Mouse (Mus musculus) MEL (cell line): ENCODE measurements around the gene Scd4. TPM values are rescaled to one million over a fixed set of nuclear protein-coding genes. Genes with fewer than 3 reads are reported as not detected.
A peak's percentile ranks its signal among the peaks of the same experiment; 100 is the strongest.

ENCODE experiments used
- DNase-seq: peaks from one replicate; pipeline ENCODE4 v3.0.0; 2011; ENCODE audit warnings: low read depth, low spot score
- H3K27ac ChIP-seq: 2 replicates; pipeline ENCODE4 v1.5.1; 2012; ENCODE audit warnings: low read depth, mild to moderate bottlenecking, control low read depth, low read length, moderate library complexity; ENCODE audit not compliant: control insufficient read depth
- H3K27me3 ChIP-seq, 2 experiments: fragments of 150-350 bp in 1 of 2; sonication (generic) in 1 of 2; 2 replicates each; pipeline ENCODE4 v1.6.1; 2012; ENCODE audit warnings: low read length in 2 of 2, mild to moderate bottlenecking in 2 of 2, improper control_type of control experiment in 1 of 2, moderate library complexity in 1 of 2; ENCODE audit not compliant: insufficient read depth in 2 of 2, control insufficient read depth in 1 of 2
- H3K36me3 ChIP-seq, 2 experiments: 2 replicates each; pipeline ENCODE4 v1.6.1; 2012 to 2014; ENCODE audit warnings: low read length in 2 of 2, improper control_type of control experiment in 1 of 2, inconsistent platforms in 1 of 2, mild to moderate bottlenecking in 1 of 2; ENCODE audit not compliant: insufficient read depth in 2 of 2, control insufficient read depth in 1 of 2
- H3K4me1 ChIP-seq, 2 experiments: fragments of 150-350 bp in 1 of 2; sonication (generic) in 1 of 2; 2 replicates each; pipeline ENCODE4 v1.6.1; 2012; ENCODE audit warnings: low read length in 2 of 2, improper control_type of control experiment in 1 of 2, mild to moderate bottlenecking in 1 of 2; ENCODE audit not compliant: insufficient read depth in 2 of 2, control insufficient read depth in 1 of 2
- H3K4me3 ChIP-seq, 2 experiments: fragments of 150-350 bp in 1 of 2; sonication (generic) in 1 of 2; 2 replicates each; pipeline ENCODE4 v1.5.1; 2012; ENCODE audit warnings: low read depth in 2 of 2, low read length in 2 of 2, mild to moderate bottlenecking in 2 of 2, moderate library complexity in 2 of 2, control low read depth in 1 of 2, improper control_type of control experiment in 1 of 2; ENCODE audit not compliant: control insufficient read depth in 1 of 2, insufficient read depth in 1 of 2
- H3K79me2 ChIP-seq: 2 replicates; pipeline ENCODE4 v1.6.1; 2012; ENCODE audit warnings: mild to moderate bottlenecking, low read length, moderate library complexity; ENCODE audit not compliant: control insufficient read depth, poor library complexity, insufficient read depth
- H3K9ac ChIP-seq: 2 replicates; pipeline ENCODE4 v1.6.1; 2012; ENCODE audit warnings: low read depth, mild to moderate bottlenecking, control low read depth, low read length, moderate library complexity; ENCODE audit not compliant: control insufficient read depth, poor library complexity, severe bottlenecking
- H3K9me3 ChIP-seq: fragments of 150-350 bp; sonication (generic); replicated peaks from 2 replicates; pipeline ENCODE4 v1.6.1; 2012; ENCODE audit warnings: mild to moderate bottlenecking, low read length, improper control_type of control experiment, moderate library complexity; ENCODE audit not compliant: insufficient read depth
- BHLHE40 ChIP-seq: IDR thresholded peaks from 2 replicates; pipeline ENCODE4 v1.6.1; 2012; ENCODE audit warnings: low read depth, mild to moderate bottlenecking, inconsistent platforms, low read length, improper control_type of control experiment, borderline replicate concordance
- CHD2 ChIP-seq: IDR thresholded peaks from 2 replicates; pipeline ENCODE4 v1.6.1; 2011; ENCODE audit warnings: low read length, improper control_type of control experiment
- CTCF ChIP-seq, 3 experiments: IDR thresholded peaks in 2 of 3; conservative IDR thresholded peaks in 1 of 3; 2 replicates each; pipeline ENCODE4 v1.5.1; 2011 to 2012; ENCODE audit warnings: low read length in 3 of 3, low read depth in 2 of 3, mild to moderate bottlenecking in 2 of 3, improper control_type of control experiment in 1 of 3, inconsistent platforms in 1 of 3, mixed read lengths in 1 of 3, moderate library complexity in 1 of 3; ENCODE audit not compliant: control insufficient read depth in 1 of 3, insufficient read depth in 1 of 3, poor library complexity in 1 of 3, severe bottlenecking in 1 of 3
- ELF1 ChIP-seq: IDR thresholded peaks from 2 replicates; pipeline ENCODE4 v1.6.1; 2014; ENCODE audit warnings: low read depth, mild to moderate bottlenecking, inconsistent platforms, low read length, improper control_type of control experiment, moderate library complexity
- EP300 ChIP-seq, 2 experiments: IDR thresholded peaks; 2 replicates each; pipeline ENCODE4 v1.6.1; 2011; ENCODE audit warnings: improper control_type of control experiment in 2 of 2, low read length in 2 of 2, low read depth in 1 of 2, mild to moderate bottlenecking in 1 of 2
- ETS1 ChIP-seq: IDR thresholded peaks from 2 replicates; pipeline ENCODE4 v1.6.1; 2012; ENCODE audit warnings: low read depth, mild to moderate bottlenecking, inconsistent platforms, low read length, improper control_type of control experiment, moderate library complexity
- GATA1 ChIP-seq: IDR thresholded peaks from 2 replicates; pipeline ENCODE4 v1.6.1; 2011; ENCODE audit warnings: low read depth, low read length, improper control_type of control experiment
- HCFC1 ChIP-seq: IDR thresholded peaks from 2 replicates; pipeline ENCODE4 v1.6.1; 2012; ENCODE audit warnings: low read depth, mild to moderate bottlenecking, inconsistent platforms, low read length, improper control_type of control experiment, moderate library complexity
- JUND ChIP-seq: IDR thresholded peaks from 2 replicates; pipeline ENCODE4 v1.6.1; 2011; ENCODE audit warnings: low read depth, mild to moderate bottlenecking, improper control_type of control experiment, low read length
- KAT2A ChIP-seq: conservative IDR thresholded peaks from 2 replicates; pipeline ENCODE4 v1.6.1; 2012; ENCODE audit warnings: low read depth, low read length, improper control_type of control experiment, inconsistent platforms
- MAZ ChIP-seq: IDR thresholded peaks from 2 replicates; pipeline ENCODE4 v1.6.1; 2012; ENCODE audit warnings: low read depth, mild to moderate bottlenecking, inconsistent platforms, low read length, improper control_type of control experiment
- MXI1 ChIP-seq: IDR thresholded peaks from 2 replicates; pipeline ENCODE4 v1.6.1; 2011; ENCODE audit warnings: mild to moderate bottlenecking, low read depth, low read length, improper control_type of control experiment
- MYB ChIP-seq: IDR thresholded peaks from 2 replicates; pipeline ENCODE4 v1.6.1; 2011; ENCODE audit warnings: mild to moderate bottlenecking, low read depth, low read length, improper control_type of control experiment
- NRF1 ChIP-seq: IDR thresholded peaks from 2 replicates; pipeline ENCODE4 v1.6.1; 2014; ENCODE audit warnings: low read depth, mild to moderate bottlenecking, inconsistent platforms, low read length, improper control_type of control experiment, moderate library complexity; ENCODE audit not compliant: poor library complexity, insufficient read depth, severe bottlenecking
- POLR2AphosphoS5 ChIP-seq: IDR thresholded peaks from 2 replicates; pipeline ENCODE4 v1.6.1; 2012; ENCODE audit warnings: low read depth, borderline replicate concordance, mild to moderate bottlenecking, inconsistent platforms, low read length, moderate library complexity, mixed read lengths
- RAD21 ChIP-seq: IDR thresholded peaks from 2 replicates; pipeline ENCODE4 v1.6.1; 2011; ENCODE audit warnings: mild to moderate bottlenecking, low read depth, low read length, improper control_type of control experiment
- RCOR1 ChIP-seq: IDR thresholded peaks from 2 replicates; pipeline ENCODE4 v1.6.1; 2012; ENCODE audit warnings: low read depth, mild to moderate bottlenecking, inconsistent platforms, low read length, improper control_type of control experiment
- SIN3A ChIP-seq: IDR thresholded peaks from 2 replicates; pipeline ENCODE4 v1.6.1; 2012; ENCODE audit warnings: low read length, improper control_type of control experiment, inconsistent platforms
- SMC3 ChIP-seq: IDR thresholded peaks from 2 replicates; pipeline ENCODE4 v1.6.1; 2011; ENCODE audit warnings: low read depth, low read length, improper control_type of control experiment
- TAL1 ChIP-seq: IDR thresholded peaks from 2 replicates; pipeline ENCODE4 v1.6.1; 2012; ENCODE audit warnings: mild to moderate bottlenecking, inconsistent platforms, low read length, moderate library complexity, mixed read lengths
- TBP ChIP-seq: IDR thresholded peaks from 2 replicates; pipeline ENCODE4 v1.8.0; 2011; ENCODE audit warnings: low read depth, low read length, improper control_type of control experiment
- TCF12 ChIP-seq: IDR thresholded peaks from 2 replicates; pipeline ENCODE4 v1.6.1; 2014; ENCODE audit warnings: low read depth, mild to moderate bottlenecking, inconsistent platforms, low read length, improper control_type of control experiment, moderate library complexity
- UBTF ChIP-seq: IDR thresholded peaks from 2 replicates; pipeline ENCODE4 v1.6.1; 2012; ENCODE audit warnings: low read depth, mild to moderate bottlenecking, inconsistent platforms, low read length, improper control_type of control experiment, moderate library complexity, borderline replicate concordance; ENCODE audit not compliant: insufficient read depth
- USF1 ChIP-seq: IDR thresholded peaks from 2 replicates; pipeline ENCODE4 v1.6.1; 2014; ENCODE audit warnings: low read depth, mild to moderate bottlenecking, inconsistent platforms, low read length, improper control_type of control experiment, moderate library complexity
- USF2 ChIP-seq, 2 experiments: IDR thresholded peaks; 2 replicates each; pipeline ENCODE4 v1.6.1; 2011 to 2012; ENCODE audit warnings: improper control_type of control experiment in 2 of 2, low read length in 2 of 2, borderline replicate concordance in 1 of 2, inconsistent platforms in 1 of 2, low read depth in 1 of 2, mild to moderate bottlenecking in 1 of 2; ENCODE audit not compliant: insufficient read depth in 1 of 2
- ZC3H11A ChIP-seq: IDR thresholded peaks from 2 replicates; pipeline ENCODE4 v1.6.1; 2012; ENCODE audit warnings: low read depth, mild to moderate bottlenecking, inconsistent platforms, low read length, improper control_type of control experiment
- ZKSCAN1 ChIP-seq: IDR thresholded peaks from 2 replicates; pipeline ENCODE4 v1.6.1; 2012; ENCODE audit warnings: low read depth, mild to moderate bottlenecking, inconsistent platforms, low read length, improper control_type of control experiment, moderate library complexity
- ZMIZ1 ChIP-seq: IDR thresholded peaks from 2 replicates; pipeline ENCODE4 v1.6.1; 2012; ENCODE audit warnings: low read depth, mild to moderate bottlenecking, inconsistent platforms, low read length, improper control_type of control experiment, moderate library complexity
- ZNF384 ChIP-seq: IDR thresholded peaks from 2 replicates; pipeline ENCODE4 v1.6.1; 2012; ENCODE audit warnings: low read depth, mild to moderate bottlenecking, inconsistent platforms, low read length, improper control_type of control experiment
- polyA plus RNA-seq, 2 experiments: library from polyadenylated mRNA; stranded (reverse) in 1 of 2; unstranded in 1 of 2; fragments of >175 nt in 1 of 2; fragments of >200 nt in 1 of 2; gene quantifications; 2 replicates each; pipeline versions ENCODE4 v1.2.1 to v1.2.4; 2012; ENCODE audit warnings: low replicate concordance in 2 of 2, low read depth in 1 of 2; ENCODE audit not compliant: insufficient read length in 2 of 2, insufficient read depth in 1 of 2, missing spikeins in 1 of 2
- total RNA-seq: library from RNA; depleted of rRNA; stranded (reverse); fragments of 300-350 nt; gene quantifications from 2 replicates; pipeline ENCODE4 v1.2.3, GENCODE M21; 2012; rRNA removed

Scd4 gene
- total and polyA plus RNA-seq, 3 experiments, result 0.31 to 0.36 TPM; not detected in 1

DNA sequence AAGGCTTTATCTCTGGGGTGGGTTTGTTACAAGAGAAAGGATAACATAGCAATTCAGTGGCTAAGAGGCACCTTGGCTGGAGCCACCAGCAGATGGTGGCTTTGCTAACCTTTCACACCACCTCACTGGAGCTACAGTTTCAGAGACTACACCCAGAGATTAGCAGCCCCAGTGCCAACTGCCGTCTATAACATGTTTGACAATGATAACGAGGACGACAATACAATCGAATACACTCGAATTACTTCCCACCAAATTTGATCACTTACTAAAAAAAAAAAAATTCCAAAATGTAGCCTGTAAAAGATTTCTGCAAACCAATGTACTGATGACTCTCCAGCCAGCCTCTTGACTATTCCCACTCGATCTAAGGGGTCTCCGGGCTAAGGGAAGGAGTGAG is 62.1 kb downstream of the Scd4 start:
- Histone ChIP-seq H3K9ac (no peak overlapping the region), H3K4me1 (peaks cover 27 to 51% of the 10 kb centered on the region in 2 experiments), H3K79me2 (no peaks in the 10 kb centered on the region), H3K4me3 (no peak overlapping the region), H3K9me3 (no peaks in the 10 kb centered on the region), H3K27ac (peak overlapping the region; percentile 58), H3K36me3 (peaks cover 0 to 53% of the 10 kb centered on the region in 2 experiments; a peak in 2 of 4 replicates), H3K27me3 (no peaks in the 10 kb centered on the region)
- TF ChIP-seq BHLHE40 (no peak), HCFC1 (no peak), KAT2A (no peak), SMC3 (no peak; the same call in 1 of the 2 replicates), USF2 (IDR thresholded peaks at IDR 0.05; ENCODE audit: borderline replicate concordance in 1 of 2, insufficient read depth in 1 of 2, low read depth in 1 of 2, low read length in 2 of 2) (no peak), CHD2 (no peak), ZC3H11A (no peak), ZNF384 (peak; percentile 82), RCOR1 (0 out of 2 replicates have a peak, but pooled peaks have one; percentile 37), ETS1 (peak; percentile 80), TCF12 (peak; percentile 89), MYB (peak; percentile 88), UBTF (no peak), NRF1 (no peak), SIN3A (peak; percentile 62; the same call in 1 of the 2 replicates), ELF1 (no peak), TBP (no peak), POLR2AphosphoS5 (no peak), USF1 (no peak), CTCF (IDR thresholded peaks at IDR 0.05 in 2 of 3, conservative IDR thresholded peaks at IDR 0.05 in 1 of 3; ENCODE audit: control insufficient read depth in 1 of 3, insufficient read depth in 1 of 3, low read depth in 2 of 3, low read length in 3 of 3, poor library complexity in 1 of 3, severe bottlenecking in 1 of 3) (no peak), MAZ (no peak), MXI1 (peak; percentile 30; the same call in 1 of the 2 replicates), ZMIZ1 (no peak), EP300 (IDR thresholded peaks at IDR 0.05; ENCODE audit: low read depth in 1 of 2, low read length in 2 of 2) (peak; percentile 86 to 97), GATA1 (peak; percentile 71; the same call in 1 of the 2 replicates), RAD21 (no peak), ZKSCAN1 (no peak), TAL1 (peak; percentile 73), JUND (no peak)
- peak; percentile 76 for DNase-seq

Other genes starting within 250 kb of the Scd4 start
- gene Chuk, start 225.6 kb upstream of the Scd4 start, total RNA-seq, result 55.9 and 58.3 TPM in 2 replicates
- 100 to 1,000 TPM in 1 of 2 experiments, 10 to 100 TPM in 1; 50.5 to 463 TPM for gene Chuk, start 225.6 kb upstream of the Scd4 start, polyA plus RNA-seq
- gene Cwf19l1, start 197.2 kb upstream of the Scd4 start, total RNA-seq, result 28.2 and 29.0 TPM in 2 replicates
- gene Cwf19l1, start 197.2 kb upstream of the Scd4 start, polyA plus RNA-seq, result 10 to 100 TPM in 1 of 2 experiments, not detected in 1; 68.6 TPM
- 171 and 193 TPM in 2 replicates for gene Bloc1s2, start 186.6 kb upstream of the Scd4 start, total RNA-seq
- 100 to 1,000 TPM in 1 of 2 experiments, not detected in 1; 151 TPM for gene Bloc1s2, start 186.6 kb upstream of the Scd4 start, polyA plus RNA-seq
- not detected in 2 replicates for gene Pkd2l1, start 140.7 kb upstream of the Scd4 start, total RNA-seq
- not detected for gene Pkd2l1, start 140.7 kb upstream of the Scd4 start, polyA plus RNA-seq
- gene Scd3, start 129.8 kb upstream of the Scd4 start, total RNA-seq, result 0.96 and 1.4 TPM in 2 replicates
- 100 to 1,000 TPM in 1 of 2 experiments, under 1 TPM in 1; 0.65 to 745 TPM for gene Scd3, start 129.8 kb upstream of the Scd4 start, polyA plus RNA-seq
- gene Scd2, start 39.4 kb upstream of the Scd4 start, total RNA-seq, result 392 and 554 TPM in 2 replicates
- 100 to 1,000 TPM in 1 of 2 experiments, 10 to 100 TPM in 1; 47.4 to 593 TPM for gene Scd2, start 39.4 kb upstream of the Scd4 start, polyA plus RNA-seq
- gene Scd1, start 74.8 kb downstream of the Scd4 start, total RNA-seq, result 100 and 147 TPM in 2 replicates
- gene Scd1, start 74.8 kb downstream of the Scd4 start, polyA plus RNA-seq, result 100 to 1,000 TPM in 1 of 2 experiments, not detected in 1; 183 TPM
- not detected in 2 replicates for gene Wnt8b, start 160.4 kb downstream of the Scd4 start, total RNA-seq
- gene Wnt8b, start 160.4 kb downstream of the Scd4 start, polyA plus RNA-seq, result not detected
- gene Sec31b, start 212.8 kb downstream of the Scd4 start, total RNA-seq, result 0.12 and 0.29 TPM in 2 replicates
- 1 to 10 TPM in 1 of 2 experiments, not detected in 1; 1.2 TPM for gene Sec31b, start 212.8 kb downstream of the Scd4 start, polyA plus RNA-seq
- gene Gm20538, start 219.7 kb downstream of the Scd4 start, total RNA-seq, result not detected in 2 replicates
- gene Gm20538, start 219.7 kb downstream of the Scd4 start, polyA plus RNA-seq, result not detected
- 685 and 725 TPM in 2 replicates for gene Ndufb8, start 222.3 kb downstream of the Scd4 start, total RNA-seq
- gene Ndufb8, start 222.3 kb downstream of the Scd4 start, polyA plus RNA-seq, result 1,000 to 10,000 TPM in 1 of 2 experiments, 100 to 1,000 TPM in 1; 592 to 1,203 TPM
- gene Hif1an, start 229.8 kb downstream of the Scd4 start, total RNA-seq, result 16.3 and 16.9 TPM in 2 replicates
- 10 to 100 TPM; 36.1 to 54.5 TPM for gene Hif1an, start 229.8 kb downstream of the Scd4 start, polyA plus RNA-seq